Mouse (Mus musculus): ENCODE measurements around the gene Slc25a12. TPM values are rescaled to one million over a fixed set of nuclear protein-coding genes. Genes with fewer than 3 reads are reported as not detected.
A peak's percentile ranks its signal among the peaks of the same experiment; 100 is the strongest.

Gene Slc25a12
- polyA plus RNA-seq, 1 experiment from 2014 or later, result 27.7 TPM

- Histone ChIP-seq H3K4me1 (replicated peaks) (peaks cover 5% of the 10 kb centered on the region; the same call in 1 of the 2 replicates), H3K36me3 (peaks cover 30% of the 10 kb centered on the region), H3K9me3 (replicated peaks) (no peaks in the 10 kb centered on the region), H3K4me2 (no peak overlapping the region), H3K4me3 (replicated peaks) (no peak overlapping the region), H3K9ac (no peak overlapping the region), H3K27me3 (no peaks in the 10 kb centered on the region), H3K27ac (no peak overlapping the region)
- WGBS (ENCODE audit: insufficient replicate concordance), result 80% methylated on average over 23 of the region's 23 CpGs
- DNase-seq, result no peak
- ATAC-seq (ENCODE audit: low read depth), result no peak
These were observed 88.5 kb downstream of the Slc25a12 start for GRCm38 (mm10) chr2:71278791-71279775.

DNA sequence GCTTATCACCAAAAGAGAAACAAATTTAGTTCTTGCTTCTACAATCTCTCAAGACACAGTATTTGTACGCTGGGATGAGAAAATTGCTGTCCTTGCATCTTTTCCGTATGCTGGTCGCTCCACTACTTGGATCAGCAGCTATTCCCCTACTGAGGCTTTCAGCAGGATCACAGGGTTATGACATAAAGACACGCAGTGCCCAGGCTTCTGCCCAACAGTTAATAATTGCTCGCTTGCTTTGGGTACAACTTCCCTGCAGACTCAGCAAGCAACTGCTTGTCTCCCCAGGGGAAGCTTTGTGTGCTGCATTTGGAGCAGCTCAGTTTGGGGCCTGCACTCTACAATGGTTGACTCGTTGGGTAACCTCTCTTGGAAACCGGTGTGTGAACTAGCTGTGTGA, 91.8 kb downstream of the Slc25a12 start:
- DNase-seq (no peak), ATAC-seq (ENCODE audit: low read depth) (no peak)
- 82% methylated on average over 7 of the region's 7 CpGs for WGBS (ENCODE audit: insufficient replicate concordance)
- Histone ChIP-seq H3K4me2 (no peak overlapping the region), H3K27ac (no peak overlapping the region), H3K4me3 (replicated peaks) (no peak overlapping the region), H3K9me3 (replicated peaks) (no peaks in the 10 kb centered on the region), H3K36me3 (peaks cover 18% of the 10 kb centered on the region), H3K27me3 (no peaks in the 10 kb centered on the region), H3K9ac (no peak overlapping the region), H3K4me1 (replicated peaks) (peaks cover 17% of the 10 kb centered on the region)

DNA sequence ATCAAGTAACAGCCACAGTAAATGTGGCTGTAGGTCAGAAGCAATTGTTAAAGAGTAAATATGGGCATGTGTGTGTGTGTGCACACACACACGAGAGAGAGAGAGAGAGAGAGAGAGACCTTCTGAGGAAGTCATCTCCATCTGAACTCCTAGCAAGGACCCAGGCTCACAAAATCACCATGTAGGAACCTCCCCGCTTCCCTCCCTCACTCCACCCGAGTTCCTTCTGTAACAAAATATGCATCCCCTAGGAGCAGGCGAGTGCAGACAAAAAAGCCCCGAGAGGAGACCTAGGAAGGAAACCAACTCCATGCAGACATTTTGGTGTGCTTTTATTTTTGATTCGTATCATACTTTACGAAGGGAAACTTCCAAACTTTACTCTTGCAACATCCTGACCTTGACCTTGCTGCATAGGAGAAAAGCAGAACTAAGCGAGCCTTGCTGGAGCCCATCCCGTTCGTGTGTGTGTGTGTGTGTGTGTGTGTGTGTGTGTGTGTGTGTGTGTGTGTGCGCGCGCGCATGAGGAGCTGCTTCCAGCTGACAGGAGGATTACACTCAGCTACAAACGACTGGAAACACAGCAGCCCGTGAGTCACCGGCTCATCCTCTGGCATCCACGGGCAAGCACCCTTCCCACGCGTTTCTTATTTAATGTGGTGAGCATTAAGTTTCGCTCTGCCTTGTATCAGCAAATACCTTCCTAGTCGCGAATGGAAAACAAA, 93.4 kb downstream of the Slc25a12 start:
- DNase-seq (no peak), ATAC-seq (ENCODE audit: low read depth) (no peak)
- Histone ChIP-seq H3K9ac (no peak overlapping the region), H3K27me3 (no peaks in the 10 kb centered on the region), H3K27ac (0 out of 2 replicates have a peak overlapping the region, but pooled peaks have one; percentile 13), H3K9me3 (replicated peaks) (no peaks in the 10 kb centered on the region), H3K4me3 (replicated peaks) (0 out of 2 replicates have a peak overlapping the region, but pooled peaks have one; percentile 18), H3K4me2 (peak overlapping the region; percentile 14; the same call in 1 of the 2 replicates), H3K4me1 (replicated peaks) (peaks cover 31% of the 10 kb centered on the region), H3K36me3 (peaks cover 18% of the 10 kb centered on the region)
- WGBS (ENCODE audit: insufficient replicate concordance), result 60% methylated on average over 23 of the region's 23 CpGs

GRCm38 (mm10) chr2:71270085-71270484, 97.5 kb downstream of the Slc25a12 start:
- WGBS (ENCODE audit: insufficient replicate concordance), result 19% methylated on average over 4 of the region's 4 CpGs
- DNase-seq (no peak), ATAC-seq (ENCODE audit: low read depth) (peak; percentile 81)
- Histone ChIP-seq H3K27me3 (no peaks in the 10 kb centered on the region), H3K9ac (no peak overlapping the region), H3K36me3 (peaks cover 15% of the 10 kb centered on the region), H3K9me3 (replicated peaks) (no peaks in the 10 kb centered on the region), H3K27ac (peak overlapping the region; percentile 57; the same call in 1 of the 2 replicates), H3K4me1 (replicated peaks) (peaks cover 43% of the 10 kb centered on the region), H3K4me2 (peak overlapping the region; percentile 45), H3K4me3 (replicated peaks) (no peak overlapping the region)

DNA sequence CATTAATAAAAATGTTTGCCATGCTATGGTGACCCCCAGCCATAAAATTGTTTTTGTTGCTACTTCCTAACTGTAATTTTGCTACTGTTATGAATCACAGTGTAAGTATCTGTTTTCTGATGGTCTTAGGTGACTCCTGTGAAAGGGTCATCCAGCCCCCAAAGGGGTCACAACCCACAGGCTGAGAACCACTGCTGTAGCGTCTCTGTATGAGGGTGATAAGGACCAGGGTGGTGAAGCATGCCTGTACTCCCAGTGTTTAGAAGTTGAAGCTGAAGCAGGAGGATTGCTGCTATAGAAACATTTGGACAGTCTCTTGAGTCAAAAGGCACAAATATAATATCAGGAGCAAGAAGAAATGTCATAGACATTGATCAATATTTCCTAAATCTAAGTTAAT, 98.2 kb downstream of the Slc25a12 start:
- Histone ChIP-seq H3K9me3 (replicated peaks) (no peaks in the 10 kb centered on the region), H3K27me3 (no peaks in the 10 kb centered on the region), H3K4me1 (replicated peaks) (peaks cover 40% of the 10 kb centered on the region), H3K9ac (no peak overlapping the region), H3K27ac (peak overlapping the region; percentile 69), H3K4me2 (no peak overlapping the region), H3K4me3 (replicated peaks) (no peak overlapping the region), H3K36me3 (peaks cover 19% of the 10 kb centered on the region)
- 16% methylated on average over 1 of the region's 1 CpGs for WGBS (ENCODE audit: insufficient replicate concordance)
- peak; percentile 63 for DNase-seq
- ATAC-seq (ENCODE audit: low read depth), result peak; percentile 74

- H3K9me3 ChIP-seq (replicated peaks), result no peaks in the 10 kb centered on the region
- peak overlapping the region; percentile 69 for H3K27ac ChIP-seq
- peaks cover 34% of the 10 kb centered on the region for H3K4me1 ChIP-seq (replicated peaks)
- H3K9ac ChIP-seq, result no peak overlapping the region
- H3K36me3 ChIP-seq, result peaks cover 19% of the 10 kb centered on the region
- WGBS (ENCODE audit: insufficient replicate concordance), result 68% methylated on average over 8 of the region's 8 CpGs
- ATAC-seq (ENCODE audit: low read depth) (peak; percentile 42; the same call in 1 of the 2 replicates), DNase-seq (peak; percentile 47)
- no peak overlapping the region for H3K4me3 ChIP-seq (replicated peaks)
- H3K4me2 ChIP-seq, result no peak overlapping the region
- no peaks in the 10 kb centered on the region for H3K27me3 ChIP-seq
These were observed 98.9 kb downstream of the Slc25a12 start for GRCm38 (mm10) chr2:71268691-71269090.

GRCm38 (mm10) chr2:71264585-71264984, 103.0 kb downstream of the Slc25a12 start:
- Histone ChIP-seq H3K9ac (no peak overlapping the region), H3K36me3 (peaks cover 47% of the 10 kb centered on the region), H3K27me3 (no peaks in the 10 kb centered on the region), H3K27ac (no peak overlapping the region), H3K4me3 (replicated peaks) (no peak overlapping the region), H3K4me2 (no peak overlapping the region), H3K4me1 (replicated peaks) (peaks cover 16% of the 10 kb centered on the region), H3K9me3 (replicated peaks) (no peaks in the 10 kb centered on the region)
- DNase-seq (no peak), ATAC-seq (ENCODE audit: low read depth) (no peak)
- WGBS (ENCODE audit: insufficient replicate concordance), result 90% methylated on average over 20 of the region's 20 CpGs

DNA sequence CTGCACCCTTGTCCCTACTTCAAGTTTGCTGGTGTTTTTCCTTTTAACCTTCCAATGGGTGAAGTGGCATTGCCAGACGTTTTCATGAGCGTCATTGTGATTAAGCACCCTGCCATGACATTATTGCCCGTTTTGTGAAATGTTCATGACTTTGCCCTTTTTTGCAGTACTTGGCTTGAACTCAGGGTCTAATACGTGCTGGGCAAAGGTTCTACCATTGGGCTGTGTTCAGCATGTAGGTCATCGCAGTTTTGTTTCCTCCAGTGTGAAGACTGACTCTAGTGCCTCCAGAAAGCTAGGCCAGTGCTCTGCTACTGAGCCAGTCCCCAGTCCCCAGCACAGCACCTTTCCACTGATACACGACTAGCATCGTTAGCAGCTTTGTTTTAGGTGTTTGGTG, 111.0 kb downstream of the Slc25a12 start:
- ATAC-seq (ENCODE audit: low read depth), result no peak
- Histone ChIP-seq H3K9me3 (replicated peaks) (no peaks in the 10 kb centered on the region), H3K4me1 (replicated peaks) (peaks cover 10% of the 10 kb centered on the region), H3K4me3 (replicated peaks) (no peak overlapping the region), H3K4me2 (no peak overlapping the region), H3K27me3 (no peaks in the 10 kb centered on the region), H3K27ac (no peak overlapping the region), H3K36me3 (peaks cover 63% of the 10 kb centered on the region), H3K9ac (no peak overlapping the region)
- no peak for DNase-seq
- WGBS (ENCODE audit: insufficient replicate concordance), result 81% methylated on average over 7 of the region's 7 CpGs

DNA sequence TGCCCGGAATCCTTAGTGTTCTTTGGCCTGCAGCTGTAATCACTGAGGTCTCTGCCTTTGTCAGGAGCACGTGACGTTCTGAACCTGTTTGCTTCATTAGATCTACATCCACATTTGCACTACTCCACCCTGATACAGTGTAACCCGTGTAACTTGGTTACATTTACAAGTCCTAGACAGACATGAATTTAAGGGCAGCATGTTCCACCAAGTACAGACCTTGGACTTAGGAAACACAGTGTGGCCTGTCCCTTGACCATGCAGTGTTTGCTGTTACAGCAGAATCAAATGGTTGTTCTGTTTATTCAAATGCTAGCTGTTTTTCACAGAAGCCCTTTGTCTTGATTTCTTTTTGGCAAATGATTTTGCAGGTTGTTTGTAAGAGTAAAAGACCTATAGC, 112.7 kb downstream of the Slc25a12 start:
- Histone ChIP-seq H3K27ac (no peak overlapping the region), H3K4me1 (replicated peaks) (peaks cover 10% of the 10 kb centered on the region), H3K27me3 (no peaks in the 10 kb centered on the region), H3K4me3 (replicated peaks) (no peak overlapping the region), H3K9ac (no peak overlapping the region), H3K36me3 (peaks cover 67% of the 10 kb centered on the region), H3K9me3 (replicated peaks) (no peaks in the 10 kb centered on the region), H3K4me2 (no peak overlapping the region)
- 61% methylated on average over 4 of the region's 4 CpGs for WGBS (ENCODE audit: insufficient replicate concordance)
- ATAC-seq (ENCODE audit: low read depth) (peak; percentile 48; the same call in 1 of the 2 replicates), DNase-seq (no peak)

GRCm38 (mm10) chr2:71250841-71251240, 116.7 kb downstream of the Slc25a12 start:
- no peaks in the 10 kb centered on the region for H3K9me3 ChIP-seq (replicated peaks)
- H3K36me3 ChIP-seq, result peaks cover 47% of the 10 kb centered on the region
- no peak for ATAC-seq (ENCODE audit: low read depth)
- no peak overlapping the region for H3K27ac ChIP-seq
- H3K9ac ChIP-seq, result no peak overlapping the region
- H3K27me3 ChIP-seq, result no peaks in the 10 kb centered on the region
- H3K4me2 ChIP-seq, result no peak overlapping the region
- 80% methylated on average over 5 of the region's 5 CpGs for WGBS (ENCODE audit: insufficient replicate concordance)
- H3K4me3 ChIP-seq (replicated peaks), result no peak overlapping the region
- peaks cover 10% of the 10 kb centered on the region for H3K4me1 ChIP-seq (replicated peaks)
- DNase-seq, result no peak

GRCm38 (mm10) chr2:71248071-71248470, 119.5 kb downstream of the Slc25a12 start:
- no peak for DNase-seq
- H3K9ac ChIP-seq, result no peak overlapping the region
- H3K27me3 ChIP-seq, result no peaks in the 10 kb centered on the region
- no peaks in the 10 kb centered on the region for H3K9me3 ChIP-seq (replicated peaks)
- WGBS (ENCODE audit: insufficient replicate concordance), result 22% methylated on average over 3 of the region's 3 CpGs
- H3K4me3 ChIP-seq (replicated peaks), result no peak overlapping the region
- H3K4me1 ChIP-seq (replicated peaks), result no peaks in the 10 kb centered on the region; the same call in 1 of the 2 replicates
- H3K4me2 ChIP-seq, result no peak overlapping the region
- H3K36me3 ChIP-seq, result peaks cover 44% of the 10 kb centered on the region
- no peak for ATAC-seq (ENCODE audit: low read depth)
- H3K27ac ChIP-seq, result no peak overlapping the region

Measured in liver, embryonic 13.5 days (tissue).